Mouse (Mus musculus) embryonic facial prominence, embryonic 12.5 days (tissue): ENCODE results near the gene Zscan12. TPM values are rescaled to one million over a fixed set of nuclear protein-coding genes. Genes with fewer than 3 reads are reported as not detected.

Source experiments
- ATAC-seq: fragments of 200-750 bp; cut with Nextera tagmentation; 2 replicates; pipeline ENCODE4 v1.8.0; 2017; ENCODE audit not compliant: insufficient number of reproducible peaks, insufficient read depth, low FRiP score, low TSS enrichment
- H3K27ac ChIP-seq: fragments of 300-500 bp; sonication (generic); 2 replicates; pipeline ENCODE4 v1.5.1; 2016; ENCODE audit warnings: mild to moderate bottlenecking
- H3K27me3 ChIP-seq: fragments of 300-500 bp; sonication (generic); 2 replicates; pipeline ENCODE4 v1.6.1; 2016; ENCODE audit warnings: mild to moderate bottlenecking, moderate library complexity
- H3K36me3 ChIP-seq: fragments of 300-500 bp; sonication (generic); 2 replicates; pipeline ENCODE4 v1.6.1; 2016; ENCODE audit warnings: mild to moderate bottlenecking
- H3K4me1 ChIP-seq: fragments of 300-500 bp; sonication (generic); 2 replicates; pipeline ENCODE4 v1.6.1; 2016
- H3K4me2 ChIP-seq: fragments of 300-500 bp; sonication (generic); replicated peaks from 2 replicates; pipeline ENCODE4 v1.6.1; 2016; ENCODE audit warnings: mild to moderate bottlenecking, moderate library complexity
- H3K4me3 ChIP-seq: fragments of 300-500 bp; sonication (generic); 2 replicates; pipeline ENCODE4 v1.5.1; 2016; ENCODE audit warnings: mild to moderate bottlenecking
- H3K9ac ChIP-seq: fragments of 300-500 bp; sonication (generic); 2 replicates; pipeline ENCODE4 v1.6.1; 2016; ENCODE audit warnings: mild to moderate bottlenecking, moderate library complexity
- H3K9me3 ChIP-seq: fragments of 300-500 bp; sonication (generic); 2 replicates; pipeline ENCODE4 v1.6.1; 2016; ENCODE audit warnings: mild to moderate bottlenecking, moderate library complexity
- WGBS: fragments of 180-500 bp; shearing (Covaris S2); methylation state at CpG from one replicate; pipeline ENCODE4 v1.1.7; 2016; 5-methylcytosine and 5-hydroxymethylcytosine counted together
- polyA plus RNA-seq: library from polyadenylated mRNA; unstranded; fragments of >200 nt; fragmentation: Nextera tagmentation; extraction: Ambion mirVana; gene quantifications from 2 replicates; pipeline ENCODE4 v1.2.1, GENCODE M21; 2016

Zscan12 gene
- polyA plus RNA-seq, 1 experiment from 2014 or later: 19.2 TPM

- no peak for ATAC-seq
- peaks cover 8% of the 10 kb centered on the region for H3K4me1 ChIP-seq
- peaks cover 9% of the 10 kb centered on the region; the same call in 1 of the 2 replicates for H3K36me3 ChIP-seq
- H3K4me3 ChIP-seq: peak overlapping the region; percentile 84
- no peak overlapping the region for H3K27ac ChIP-seq
- 0% methylated on average over 2 of the region's 2 CpGs for WGBS
- peak overlapping the region; percentile 60 for H3K4me2 ChIP-seq
- H3K27me3 ChIP-seq: no peaks in the 10 kb centered on the region
- H3K9me3 ChIP-seq: no peaks in the 10 kb centered on the region
- peak overlapping the region; percentile 83; the same call in 1 of the 2 replicates for H3K9ac ChIP-seq
Measured at GRCm38 (mm10) chr13:21402848-21403247, 40.2 kb downstream of the Zscan12 start.

- Histone ChIP-seq H3K4me1 (no peaks in the 10 kb centered on the region; the same call in 1 of the 2 replicates), H3K27ac (no peak overlapping the region), H3K9ac (no peak overlapping the region), H3K4me2 (peak overlapping the region; percentile 63), H3K4me3 (no peak overlapping the region), H3K36me3 (no peaks in the 10 kb centered on the region), H3K27me3 (no peaks in the 10 kb centered on the region), H3K9me3 (no peaks in the 10 kb centered on the region)
- WGBS: 73% methylated on average over 11 of the region's 11 CpGs
- ATAC-seq: no peak
Measured at GRCm38 (mm10) chr13:21407341-21407740, 44.7 kb downstream of the Zscan12 start.

- H3K9me3 ChIP-seq: no peaks in the 10 kb centered on the region
- H3K27ac ChIP-seq: peak overlapping the region; percentile 65; the same call in 1 of the 2 replicates
- H3K36me3 ChIP-seq: no peaks in the 10 kb centered on the region
- ATAC-seq: peak; percentile 91
- H3K4me1 ChIP-seq: no peaks in the 10 kb centered on the region; the same call in 1 of the 2 replicates
- H3K27me3 ChIP-seq: no peaks in the 10 kb centered on the region
- H3K4me3 ChIP-seq: peak overlapping the region; percentile 49
- peak overlapping the region; percentile 63 for H3K4me2 ChIP-seq
- WGBS: 3% methylated on average over 27 of the region's 27 CpGs
- H3K9ac ChIP-seq: peak overlapping the region; percentile 68
Measured at GRCm38 (mm10) chr13:21407969-21408804, 45.6 kb downstream of the Zscan12 start.

GRCm38 (mm10) chr13:21408805-21409459, 46.3 kb downstream of the Zscan12 start:
- H3K4me1 ChIP-seq: no peaks in the 10 kb centered on the region; the same call in 1 of the 2 replicates
- no peaks in the 10 kb centered on the region for H3K27me3 ChIP-seq
- H3K9me3 ChIP-seq: no peaks in the 10 kb centered on the region
- no peaks in the 10 kb centered on the region for H3K36me3 ChIP-seq
- WGBS: 50% methylated on average over 11 of the region's 11 CpGs
- H3K27ac ChIP-seq: 0 out of 2 replicates have a peak overlapping the region, but pooled peaks have one; percentile 42
- peak overlapping the region; percentile 68; the same call in 1 of the 2 replicates for H3K9ac ChIP-seq
- H3K4me3 ChIP-seq: peak overlapping the region; percentile 49
- no peak for ATAC-seq
- H3K4me2 ChIP-seq: peak overlapping the region; percentile 63

GRCm38 (mm10) chr13:21414231-21415212, 51.9 kb downstream of the Zscan12 start:
- no peaks in the 10 kb centered on the region for H3K27me3 ChIP-seq
- no peak overlapping the region for H3K4me2 ChIP-seq
- WGBS: 74% methylated on average over 15 of the region's 15 CpGs
- no peak for ATAC-seq
- H3K36me3 ChIP-seq: no peaks in the 10 kb centered on the region
- no peak overlapping the region for H3K4me3 ChIP-seq
- no peaks in the 10 kb centered on the region for H3K9me3 ChIP-seq
- H3K9ac ChIP-seq: no peak overlapping the region
- H3K4me1 ChIP-seq: no peaks in the 10 kb centered on the region
- H3K27ac ChIP-seq: no peak overlapping the region

GRCm38 (mm10) chr13:21415266-21415665, 52.6 kb downstream of the Zscan12 start:
- no peak for ATAC-seq

GRCm38 (mm10) chr13:21415750-21416149, 53.1 kb downstream of the Zscan12 start:
- Histone ChIP-seq H3K4me1 (no peaks in the 10 kb centered on the region), H3K27ac (no peak overlapping the region), H3K27me3 (no peaks in the 10 kb centered on the region), H3K9me3 (no peaks in the 10 kb centered on the region), H3K36me3 (no peaks in the 10 kb centered on the region), H3K4me2 (no peak overlapping the region), H3K4me3 (no peak overlapping the region), H3K9ac (no peak overlapping the region)
- no peak for ATAC-seq
- 78% methylated on average over 2 of the region's 2 CpGs for WGBS

More at GRCm38 (mm10) chr13:21415266-21415665, 52.6 kb downstream of the Zscan12 start:
- H3K36me3 ChIP-seq: no peaks in the 10 kb centered on the region
- no peak overlapping the region for H3K9ac ChIP-seq
- H3K27me3 ChIP-seq: no peaks in the 10 kb centered on the region
- no peaks in the 10 kb centered on the region for H3K9me3 ChIP-seq
- WGBS: 76% methylated on average over 4 of the region's 4 CpGs
- H3K27ac ChIP-seq: no peak overlapping the region
- H3K4me2 ChIP-seq: no peak overlapping the region
- no peak overlapping the region for H3K4me3 ChIP-seq
- H3K4me1 ChIP-seq: no peaks in the 10 kb centered on the region

GRCm38 (mm10) chr13:21417298-21418010, 54.8 kb downstream of the Zscan12 start:
- Histone ChIP-seq H3K4me3 (no peak overlapping the region), H3K27me3 (no peaks in the 10 kb centered on the region), H3K27ac (no peak overlapping the region), H3K4me1 (no peaks in the 10 kb centered on the region), H3K9ac (no peak overlapping the region), H3K36me3 (no peaks in the 10 kb centered on the region), H3K4me2 (no peak overlapping the region), H3K9me3 (no peaks in the 10 kb centered on the region)
- WGBS: 78% methylated on average over 6 of the region's 6 CpGs
- no peak for ATAC-seq

- WGBS: 61% methylated on average over 6 of the region's 6 CpGs
- no peak for ATAC-seq
Measured at GRCm38 (mm10) chr13:21418865-21419264, 56.2 kb downstream of the Zscan12 start.

More at GRCm38 (mm10) chr13:21418865-21419264, 56.2 kb downstream of the Zscan12 start:
- H3K4me2 ChIP-seq: no peak overlapping the region
- no peaks in the 10 kb centered on the region for H3K9me3 ChIP-seq
- H3K27ac ChIP-seq: no peak overlapping the region
- no peak overlapping the region for H3K4me3 ChIP-seq
- no peaks in the 10 kb centered on the region for H3K36me3 ChIP-seq
- no peaks in the 10 kb centered on the region for H3K4me1 ChIP-seq
- no peak overlapping the region for H3K9ac ChIP-seq
- H3K27me3 ChIP-seq: no peaks in the 10 kb centered on the region
